Mouse (Mus musculus): ENCODE measurements around the gene Ptpn1. TPM values are rescaled to one million over a fixed set of nuclear protein-coding genes. Genes with fewer than 3 reads are reported as not detected.

Gene Ptpn1
- 100 to 1,000 TPM; 320 to 337 TPM for total RNA-seq (2023)

DNA sequence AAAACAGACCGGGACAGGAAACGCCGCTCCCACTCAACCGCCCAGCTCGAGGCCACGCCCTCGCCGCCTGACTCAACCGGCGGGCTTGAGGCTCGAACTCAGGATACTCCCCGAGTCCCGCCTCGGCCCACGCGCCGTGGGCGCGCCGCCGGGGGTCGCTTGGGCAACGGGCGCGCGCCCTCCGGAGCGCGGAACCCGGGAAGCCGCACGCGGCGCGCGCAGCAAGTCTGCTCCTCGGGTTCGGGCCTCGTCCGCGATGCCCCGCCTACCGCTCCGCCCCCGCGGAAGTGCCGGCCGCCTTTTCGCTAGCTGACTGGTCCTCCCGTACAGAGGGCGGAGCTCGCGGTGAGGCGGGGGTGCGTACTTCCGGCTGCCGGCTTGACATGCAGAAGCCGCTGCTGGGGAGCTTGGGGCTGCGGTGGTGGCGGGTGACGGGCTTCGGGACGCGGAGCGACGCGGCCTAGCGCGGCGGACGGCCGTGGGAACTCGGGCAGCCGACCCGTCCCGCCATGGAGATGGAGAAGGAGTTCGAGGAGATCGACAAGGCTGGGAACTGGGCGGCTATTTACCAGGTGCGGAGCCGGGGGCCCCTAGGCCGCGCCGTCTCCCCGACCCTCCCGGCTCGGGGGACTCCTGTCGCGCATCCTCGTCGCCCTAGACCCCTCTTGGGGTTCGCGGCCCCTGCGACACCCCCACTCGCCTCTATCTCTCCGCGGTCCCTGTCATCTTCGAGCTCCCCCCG lies at the start of gene Ptpn1:
TSS of gene Ptpn1 (plus strand) at position 73 of the 742 bp plus-strand sequence.

DNA sequence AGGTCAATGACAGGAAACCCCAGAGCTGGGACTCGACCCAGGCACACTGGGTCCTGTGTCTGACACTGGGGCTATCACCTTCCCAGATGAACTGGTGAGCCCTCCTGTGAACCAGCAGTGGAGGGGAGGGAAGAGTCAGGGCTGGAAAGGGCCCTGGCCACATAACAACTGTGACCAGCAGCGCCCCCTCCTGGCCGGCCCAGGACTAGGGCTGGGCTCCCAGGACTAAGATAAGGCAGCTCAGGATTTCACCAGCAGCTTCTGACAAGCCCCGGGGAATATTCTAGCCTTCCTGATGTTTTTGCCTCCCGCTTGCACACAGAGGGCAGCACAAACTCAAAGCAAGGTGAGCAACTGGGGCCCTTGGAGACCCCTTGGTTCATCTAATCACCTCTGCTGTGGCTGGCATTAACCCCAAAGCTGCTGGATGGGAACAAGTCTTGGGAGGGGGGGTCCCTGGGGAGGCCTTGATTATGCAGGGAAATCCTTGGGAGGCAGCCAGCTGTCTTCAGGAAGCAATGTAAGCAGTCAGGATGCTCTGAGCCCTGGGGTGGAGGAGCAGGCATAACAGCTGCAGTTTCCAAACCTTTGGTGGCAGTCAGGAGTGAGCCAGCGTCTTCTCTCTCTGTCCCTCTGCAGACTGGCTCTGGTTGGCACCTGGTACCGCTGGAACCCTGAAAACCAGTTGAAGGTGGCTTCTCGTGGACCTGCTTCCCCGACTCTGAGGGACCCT lies 78.2 kb downstream of the Ptpn1 start, which contains the start of gene Ripor3:
TSS of gene Ripor3 (minus strand) at position 683 of the 733 bp plus-strand sequence.

Other genes with a start within 250 kb of the Ptpn1 start
- 1,000 to 10,000 TPM; 1,032 to 1,174 TPM for gene Cebpb, start 243.1 kb upstream of the Ptpn1 start, total RNA-seq (2023)
- gene Tmem189, start 242.2 kb upstream of the Ptpn1 start, total RNA-seq (2023): 100 to 1,000 TPM; 127 to 156 TPM
- gene Ripor3, start 78.6 kb downstream of the Ptpn1 start, total RNA-seq (2023): not detected
- under 1 TPM in 1 of 2 experiments, not detected in 1; 0.13 TPM for gene Pard6b, start 148.9 kb downstream of the Ptpn1 start, total RNA-seq (2023)